Mouse (Mus musculus) cortical plate, adult 2 months (tissue): ENCODE measurements around the gene Olfr458.

Source experiments
- CTCF ChIP-seq: fragments of 200-500 bp; IDR thresholded peaks from 2 replicates; pipeline ENCODE4 v1.5.1; 2011; ENCODE audit warnings: mild to moderate bottlenecking, control low read depth, low read length; ENCODE audit not compliant: insufficient read depth; ENCODE audit errors: extremely low read depth
- POLR2A ChIP-seq: fragments of 200-500 bp; IDR thresholded peaks from 2 replicates; pipeline ENCODE4 v1.6.1; 2011; ENCODE audit warnings: mild to moderate bottlenecking, low read length, control low read depth; ENCODE audit not compliant: insufficient read depth; ENCODE audit errors: extremely low read depth

GRCm38 (mm10) chr6:42419443-42419842, 45.6 kb downstream of the Olfr458 start:
- TF ChIP-seq CTCF, result no peak
- no peak for TF ChIP-seq POLR2A
